Mouse (Mus musculus): ENCODE measurements at regions not wholly inside any gene's neighbourhood (a gene's known extent, or its start where the extent isn't known, plus 50 kb on each side); places are given as distances from the start of the nearest gene placed in this dataset.

- no peak for DNase-seq (ENCODE audit: low spot score)
These were observed 167.7 kb upstream of the Ccdc122 start for GRCm38 (mm10) chr14:76868831-76869230.

GRCm38 (mm10) chr14:76868131-76868530, 168.4 kb upstream of the Ccdc122 start:
- DNase-seq (ENCODE audit: low spot score): no peak

GRCm38 (mm10) chr14:76864664-76865063, 171.9 kb upstream of the Ccdc122 start:
- no peak for DNase-seq (ENCODE audit: low spot score)

- DNase-seq (ENCODE audit: low spot score): no peak
These were observed 173.4 kb upstream of the Ccdc122 start for GRCm38 (mm10) chr14:76863035-76863706.

GRCm38 (mm10) chr14:76858396-76858795, 178.2 kb upstream of the Ccdc122 start:
- no peak for DNase-seq (ENCODE audit: low spot score)

- no peak for DNase-seq (ENCODE audit: low spot score)
These were observed 179.3 kb upstream of the Ccdc122 start for GRCm38 (mm10) chr14:76857196-76857773.

- no peak for DNase-seq (ENCODE audit: low spot score)
These were observed 180.0 kb upstream of the Ccdc122 start for GRCm38 (mm10) chr14:76856591-76856990.

GRCm38 (mm10) chr14:76854965-76855364, 181.6 kb upstream of the Ccdc122 start:
- no peak for DNase-seq (ENCODE audit: low spot score)

- peak; percentile 75 for DNase-seq (ENCODE audit: low spot score)
These were observed 184.9 kb upstream of the Ccdc122 start for GRCm38 (mm10) chr14:76851473-76852214.

GRCm38 (mm10) chr14:76850641-76851040, 185.9 kb upstream of the Ccdc122 start:
- DNase-seq (ENCODE audit: low spot score): no peak

- DNase-seq (ENCODE audit: low spot score): no peak
These were observed 186.5 kb upstream of the Ccdc122 start for GRCm38 (mm10) chr14:76850051-76850450.

- no peak for DNase-seq (ENCODE audit: low spot score)
These were observed 186.9 kb upstream of the Ccdc122 start for GRCm38 (mm10) chr14:76849636-76850035.

- no peak for DNase-seq (ENCODE audit: low spot score)
These were observed 187.5 kb upstream of the Ccdc122 start for GRCm38 (mm10) chr14:76849071-76849470.

GRCm38 (mm10) chr14:76845706-76846105, 190.9 kb upstream of the Ccdc122 start:
- no peak for DNase-seq (ENCODE audit: low spot score)

GRCm38 (mm10) chr14:76844717-76845116, 191.9 kb upstream of the Ccdc122 start:
- DNase-seq (ENCODE audit: low spot score): no peak

- DNase-seq (ENCODE audit: low spot score): no peak
These were observed 198.9 kb upstream of the Ccdc122 start for GRCm38 (mm10) chr14:76837583-76838220.

- no peak for DNase-seq (ENCODE audit: low spot score)
These were observed 199.6 kb upstream of the Ccdc122 start for GRCm38 (mm10) chr14:76836926-76837516.

GRCm38 (mm10) chr14:76836271-76836670, 200.3 kb upstream of the Ccdc122 start:
- DNase-seq (ENCODE audit: low spot score): no peak

GRCm38 (mm10) chr14:76834084-76834483, 202.5 kb upstream of the Ccdc122 start:
- DNase-seq (ENCODE audit: low spot score): no peak

- no peak for DNase-seq (ENCODE audit: low spot score)
These were observed 207.4 kb upstream of the Ccdc122 start for GRCm38 (mm10) chr14:76829161-76829510.

GRCm38 (mm10) chr14:76828453-76829160, 208.0 kb upstream of the Ccdc122 start:
- DNase-seq (ENCODE audit: low spot score): no peak

- no peak for DNase-seq (ENCODE audit: low spot score)
These were observed 212.5 kb upstream of the Ccdc122 start for GRCm38 (mm10) chr14:76824066-76824465.

Measured in MN1 (cell line).